Mouse (Mus musculus): ENCODE measurements at regions not wholly inside any gene's neighbourhood (a gene's known extent, or its start where the extent isn't known, plus 50 kb on each side); places are given as distances from the start of the nearest gene placed in this dataset.

DNA sequence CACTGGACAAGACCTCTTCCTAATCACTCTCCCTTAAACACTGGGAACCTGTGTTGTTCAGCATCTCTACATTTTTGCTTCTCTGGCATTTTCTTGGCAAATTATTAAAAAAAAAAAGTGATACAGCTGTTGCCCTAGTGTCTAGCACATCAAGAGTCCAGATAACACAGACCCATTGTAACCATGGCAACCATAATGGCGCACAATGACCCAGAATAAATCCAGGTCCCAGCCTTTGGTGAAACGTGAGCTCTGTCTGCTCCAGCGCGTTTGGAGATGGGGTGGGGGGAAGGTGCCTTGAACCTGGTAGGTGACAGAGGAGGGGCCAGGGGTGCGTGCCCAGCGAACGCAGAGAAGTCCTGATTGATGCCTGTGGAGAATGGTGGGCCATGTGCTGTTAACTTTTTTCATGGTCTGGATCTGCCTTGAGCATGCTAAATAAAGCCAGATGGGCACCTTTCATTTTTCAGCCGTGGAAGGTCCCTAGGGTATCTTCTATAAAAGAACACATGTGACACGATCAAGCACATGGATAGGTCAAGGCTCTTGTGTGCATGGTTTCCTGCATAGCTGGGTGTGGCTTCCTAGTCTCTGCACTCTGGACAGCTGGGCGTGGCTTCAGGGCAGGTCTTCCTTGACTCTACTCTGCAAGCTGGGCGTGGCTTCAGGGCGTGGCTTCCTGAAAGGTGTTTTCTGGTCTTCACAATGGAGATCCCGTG lies 63.3 kb downstream of the Adra2a start (continued):
- TF ChIP-seq ZKSCAN1 (IDR thresholded peaks at IDR 0.05; ENCODE audit: low read depth, low read length) (no peak), E2F4 (IDR thresholded peaks at IDR 0.05; ENCODE audit: borderline replicate concordance, low read depth, low read length) (no peak), ZMIZ1 (IDR thresholded peaks at IDR 0.05; ENCODE audit: low read depth, low read length) (no peak), TBP (IDR thresholded peaks at IDR 0.05; ENCODE audit: low read depth, low read length) (no peak), RCOR1 (IDR thresholded peaks at IDR 0.05; ENCODE audit: low read depth, low read length) (no peak), BHLHE40 (IDR thresholded peaks at IDR 0.05; ENCODE audit: borderline replicate concordance, low read depth, low read length) (no peak), MAFK (IDR thresholded peaks at IDR 0.05; ENCODE audit: borderline replicate concordance, low read depth, low read length) (no peak), MYB (IDR thresholded peaks at IDR 0.05; ENCODE audit: low read depth, low read length) (no peak)

DNA sequence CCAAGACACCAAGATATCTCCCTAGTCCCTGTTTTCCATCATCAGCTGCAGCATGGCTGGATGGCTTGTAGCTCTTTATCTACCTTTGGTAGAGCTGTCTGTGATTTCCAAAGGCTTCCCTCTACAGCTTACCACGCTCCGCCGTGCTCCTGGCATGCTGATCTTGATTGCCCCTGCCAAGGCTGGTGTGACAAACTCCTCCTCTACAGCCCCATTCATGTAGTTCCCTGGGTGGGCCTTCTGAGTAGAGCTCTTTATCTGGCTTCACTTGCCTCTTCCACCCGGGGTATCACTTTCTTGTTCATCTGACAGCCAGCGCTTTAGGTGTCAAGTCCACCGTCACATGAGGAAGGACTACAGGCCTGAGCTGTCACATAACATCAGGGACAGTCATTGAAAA lies 66.1 kb downstream of the Adra2a start:
- Histone ChIP-seq H3K9ac (ENCODE audit: control insufficient read depth, low read depth, low read length, poor library complexity, severe bottlenecking) (no peak overlapping the region), H3K4me1 (ENCODE audit: control insufficient read depth in 1 of 2, insufficient read depth in 2 of 2, low read length in 2 of 2) (peaks cover 0 to 23% of the 10 kb centered on the region in 2 experiments; a peak in 3 of 4 replicates), H3K4me3 (ENCODE audit: control insufficient read depth in 1 of 2, insufficient read depth in 1 of 2, low read depth in 2 of 2, low read length in 2 of 2) (no peak overlapping the region), H3K79me2 (ENCODE audit: control insufficient read depth, insufficient read depth, low read length, poor library complexity) (no peaks in the 10 kb centered on the region), H3K27ac (ENCODE audit: control insufficient read depth, low read depth, low read length) (no peak overlapping the region), H3K36me3 (ENCODE audit: control insufficient read depth in 1 of 2, insufficient read depth in 2 of 2, low read length in 2 of 2) (peaks cover 0 to 11% of the 10 kb centered on the region in 2 experiments; a peak in 2 of 4 replicates), H3K9me3 (replicated peaks; ENCODE audit: insufficient read depth, low read length) (no peaks in the 10 kb centered on the region), H3K27me3 (ENCODE audit: control insufficient read depth in 1 of 2, insufficient read depth in 2 of 2, low read length in 2 of 2) (no peaks in the 10 kb centered on the region)
- TF ChIP-seq MEF2A (IDR thresholded peaks at IDR 0.05; ENCODE audit: extremely low read depth, insufficient replicate concordance, low read depth, low read length, poor library complexity, severe bottlenecking), result no peak
- no peak for TF ChIP-seq EP300 (IDR thresholded peaks at IDR 0.05; ENCODE audit: low read depth in 1 of 2, low read length in 2 of 2)
- no peak for TF ChIP-seq RAD21 (IDR thresholded peaks at IDR 0.05; ENCODE audit: low read depth, low read length)
- no peak for TF ChIP-seq CTCF (IDR thresholded peaks at IDR 0.05 in 2 of 3, conservative IDR thresholded peaks at IDR 0.05 in 1 of 3; ENCODE audit: control insufficient read depth in 1 of 3, insufficient read depth in 1 of 3, low read depth in 2 of 3, low read length in 3 of 3, poor library complexity in 1 of 3, severe bottlenecking in 1 of 3)
- no peak for TF ChIP-seq USF1 (IDR thresholded peaks at IDR 0.05; ENCODE audit: low read depth, low read length)
- no peak for TF ChIP-seq CHD2 (IDR thresholded peaks at IDR 0.05; ENCODE audit: low read length)
- TF ChIP-seq GATA1 (IDR thresholded peaks at IDR 0.05; ENCODE audit: low read depth, low read length), result no peak
- no peak for TF ChIP-seq RCOR1 (IDR thresholded peaks at IDR 0.05; ENCODE audit: low read depth, low read length)
- TF ChIP-seq ZKSCAN1 (IDR thresholded peaks at IDR 0.05; ENCODE audit: low read depth, low read length), result no peak
- no peak for TF ChIP-seq KAT2A (conservative IDR thresholded peaks at IDR 0.05; ENCODE audit: low read depth, low read length)
- TF ChIP-seq GABPA (IDR thresholded peaks at IDR 0.05; ENCODE audit: low read depth, low read length), result no peak
- no peak for TF ChIP-seq MYC (IDR thresholded peaks at IDR 0.05; ENCODE audit: low read depth, low read length)
- no peak for TF ChIP-seq UBTF (IDR thresholded peaks at IDR 0.05; ENCODE audit: borderline replicate concordance, insufficient read depth, low read depth, low read length)
- no peak for TF ChIP-seq ELF1 (IDR thresholded peaks at IDR 0.05; ENCODE audit: low read depth, low read length)
- no peak for TF ChIP-seq CHD1 (IDR thresholded peaks at IDR 0.05; ENCODE audit: low read depth, low read length)
- no peak for TF ChIP-seq ZMIZ1 (IDR thresholded peaks at IDR 0.05; ENCODE audit: low read depth, low read length)
- TF ChIP-seq SMC3 (IDR thresholded peaks at IDR 0.05; ENCODE audit: low read depth, low read length), result no peak
- no peak for DNase-seq (ENCODE audit: low read depth, low spot score)

Measured in MEL (cell line).